Mouse (Mus musculus) large intestine, adult 2 months (tissue): ENCODE results near the gene Zmynd11. TPM values are rescaled to one million over a fixed set of nuclear protein-coding genes. Genes with fewer than 3 reads are reported as not detected.

Experiments
- DNase-seq: peaks from one replicate; pipeline ENCODE4 v3.0.0-alpha.2; 2012; ENCODE audit warnings: low read depth, low spot score
- WGBS: fragments of 180-500 bp; shearing (Covaris S2); methylation state at CpG from one replicate; pipeline ENCODE4 v1.1.7; 2018; 5-methylcytosine and 5-hydroxymethylcytosine counted together
- polyA plus RNA-seq: library from polyadenylated mRNA; depleted of rRNA; stranded (reverse); fragments of >200 nt; gene quantifications from 2 replicates; pipeline ENCODE4 v1.2.3, GENCODE M21; 2012

Gene Zmynd11
- polyA plus RNA-seq, 1 experiment: 15.7 TPM

- WGBS: 91% methylated on average over 5 of the region's 5 CpGs
Observed at GRCm38 (mm10) chr13:9669246-9669645, 95.9 kb downstream of the Zmynd11 start.

GRCm38 (mm10) chr13:9667954-9668496 lies 97.1 kb downstream of the Zmynd11 start:
- no peak for DNase-seq
- 80% methylated on average over 7 of the region's 7 CpGs for WGBS

More at GRCm38 (mm10) chr13:9669246-9669645, 95.9 kb downstream of the Zmynd11 start:
- no peak for DNase-seq

DNA sequence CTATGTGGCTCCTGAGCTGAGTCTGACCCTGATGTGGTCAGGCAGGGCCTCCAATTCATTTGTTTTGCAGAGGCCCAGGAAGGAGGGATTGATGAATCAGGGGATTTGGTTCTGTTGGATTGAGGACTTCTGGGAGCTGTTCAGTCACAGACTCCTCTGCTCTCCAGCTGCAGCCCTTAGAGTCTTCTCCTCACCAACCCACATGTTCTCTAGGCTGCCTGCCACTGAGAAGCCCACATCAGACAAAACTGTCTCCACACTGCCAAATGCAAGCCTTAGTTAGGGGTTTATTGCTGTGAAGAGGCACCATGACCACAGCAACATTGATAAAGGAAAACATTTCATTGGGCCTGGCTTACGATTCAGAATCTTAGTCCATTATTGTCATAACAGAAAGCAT lies 101.5 kb downstream of the Zmynd11 start:
- WGBS: 93% methylated on average over 1 of the region's 1 CpGs
- DNase-seq: no peak

DNA sequence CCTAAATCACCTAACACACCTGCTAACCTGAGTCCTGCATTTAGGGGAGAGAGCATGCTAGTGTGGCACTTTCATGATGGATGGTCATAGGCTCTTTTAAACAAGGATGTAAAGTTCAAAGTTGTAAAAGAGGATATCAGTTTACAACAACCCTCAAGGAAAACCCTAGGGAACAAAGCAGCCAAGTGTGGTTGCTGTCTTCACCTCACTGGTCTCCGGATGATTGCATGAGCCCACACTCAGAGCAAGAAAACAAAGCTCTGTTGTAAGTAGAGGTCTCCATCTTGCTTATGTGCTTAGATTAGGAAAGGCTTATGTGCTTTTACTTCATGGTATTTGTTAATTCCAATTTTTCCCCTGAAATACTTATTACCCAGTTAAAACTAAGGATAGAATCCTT lies 104.4 kb downstream of the Zmynd11 start:
- WGBS: 54% methylated on average over 1 of the region's 1 CpGs

GRCm38 (mm10) chr13:9656613-9657012 lies 108.5 kb downstream of the Zmynd11 start:
- 92% methylated on average over 6 of the region's 6 CpGs for WGBS
- DNase-seq: no peak

More for the DNA sequence above, 104.4 kb downstream of the Zmynd11 start:
- DNase-seq: no peak

- DNase-seq: no peak
- 87% methylated on average over 3 of the region's 3 CpGs for WGBS
Observed at GRCm38 (mm10) chr13:9653018-9653417, 112.1 kb downstream of the Zmynd11 start.

- DNase-seq: no peak
Observed at GRCm38 (mm10) chr13:9650580-9650979, 114.5 kb downstream of the Zmynd11 start.

GRCm38 (mm10) chr13:9649894-9650293 lies 115.2 kb downstream of the Zmynd11 start:
- no peak for DNase-seq
- 82% methylated on average over 1 of the region's 1 CpGs for WGBS

GRCm38 (mm10) chr13:9648716-9649115 lies 116.4 kb downstream of the Zmynd11 start:
- 95% methylated on average over 13 of the region's 13 CpGs for WGBS
- DNase-seq: no peak

GRCm38 (mm10) chr13:9637949-9638348 lies 127.2 kb downstream of the Zmynd11 start:
- 35% methylated on average over 3 of the region's 3 CpGs for WGBS
- no peak for DNase-seq

GRCm38 (mm10) chr13:9636505-9636904 lies 128.6 kb downstream of the Zmynd11 start:
- no peak for DNase-seq
- WGBS: 57% methylated on average over 4 of the region's 4 CpGs

GRCm38 (mm10) chr13:9635951-9636350 lies 129.2 kb downstream of the Zmynd11 start:
- WGBS: 97% methylated on average over 2 of the region's 2 CpGs
- no peak for DNase-seq
